Mouse (Mus musculus) thymus, adult 2 months (tissue): ENCODE measurements around the gene Rcsd1.

Experiments used
- CTCF ChIP-seq: fragments of 200-500 bp; IDR thresholded peaks from 2 replicates; pipeline ENCODE4 v1.5.1; 2012; ENCODE audit warnings: mild to moderate bottlenecking, control low read depth, low read length, moderate library complexity, borderline replicate concordance; ENCODE audit not compliant: control insufficient read depth, poor library complexity, insufficient read depth; ENCODE audit errors: extremely low read depth
- POLR2A ChIP-seq: fragments of 200-500 bp; IDR thresholded peaks from 2 replicates; pipeline ENCODE4 v1.6.1; 2012; ENCODE audit warnings: mild to moderate bottlenecking, low read length, control low read depth, moderate library complexity; ENCODE audit not compliant: control insufficient read depth, poor library complexity, insufficient read depth; ENCODE audit errors: extremely low read depth

DNA sequence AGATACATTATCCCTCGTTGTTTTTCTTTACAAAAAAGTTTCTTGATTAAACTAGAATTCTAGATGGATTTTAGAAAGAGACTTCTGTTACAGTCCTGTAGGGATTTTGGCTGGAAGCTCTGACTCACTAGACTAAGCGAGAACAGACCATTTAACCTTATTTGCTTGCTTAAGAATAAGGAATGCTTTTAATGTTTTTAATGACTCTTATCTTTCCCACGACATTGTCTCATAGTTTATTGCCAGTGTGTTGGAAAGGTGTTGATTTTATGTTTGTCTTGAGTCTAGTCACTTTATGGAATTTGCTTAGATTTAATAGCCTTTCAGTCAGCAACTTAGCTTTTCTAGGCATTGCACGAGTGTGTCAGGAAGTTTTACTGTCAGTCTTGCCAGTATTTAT is 45.6 kb upstream of the Rcsd1 start:
- TF ChIP-seq POLR2A (no peak), CTCF (no peak)
